Mouse (Mus musculus) embryonic facial prominence, embryonic 12.5 days (tissue): ENCODE results near the gene Pkdrej. TPM values are rescaled to one million over a fixed set of nuclear protein-coding genes. Genes with fewer than 3 reads are reported as not detected.
A peak's percentile ranks its signal among the peaks of the same experiment; 100 is the strongest.
"Not testable (repeated sequence)": the region's sequence is repeated elsewhere in the genome, so short reads cannot be mapped to it uniquely, and the experiment has no call there.

Experiments
- ATAC-seq: fragments of 200-750 bp; cut with Nextera tagmentation; 2 replicates; pipeline ENCODE4 v1.8.0; 2017; ENCODE audit not compliant: insufficient number of reproducible peaks, insufficient read depth, low FRiP score, low TSS enrichment
- H3K27ac ChIP-seq: fragments of 300-500 bp; sonication (generic); 2 replicates; pipeline ENCODE4 v1.5.1; 2016; ENCODE audit warnings: mild to moderate bottlenecking
- H3K27me3 ChIP-seq: fragments of 300-500 bp; sonication (generic); 2 replicates; pipeline ENCODE4 v1.6.1; 2016; ENCODE audit warnings: mild to moderate bottlenecking, moderate library complexity
- H3K36me3 ChIP-seq: fragments of 300-500 bp; sonication (generic); 2 replicates; pipeline ENCODE4 v1.6.1; 2016; ENCODE audit warnings: mild to moderate bottlenecking
- H3K4me1 ChIP-seq: fragments of 300-500 bp; sonication (generic); 2 replicates; pipeline ENCODE4 v1.6.1; 2016
- H3K4me2 ChIP-seq: fragments of 300-500 bp; sonication (generic); replicated peaks from 2 replicates; pipeline ENCODE4 v1.6.1; 2016; ENCODE audit warnings: mild to moderate bottlenecking, moderate library complexity
- H3K4me3 ChIP-seq: fragments of 300-500 bp; sonication (generic); 2 replicates; pipeline ENCODE4 v1.5.1; 2016; ENCODE audit warnings: mild to moderate bottlenecking
- H3K9ac ChIP-seq: fragments of 300-500 bp; sonication (generic); 2 replicates; pipeline ENCODE4 v1.6.1; 2016; ENCODE audit warnings: mild to moderate bottlenecking, moderate library complexity
- H3K9me3 ChIP-seq: fragments of 300-500 bp; sonication (generic); 2 replicates; pipeline ENCODE4 v1.6.1; 2016; ENCODE audit warnings: mild to moderate bottlenecking, moderate library complexity
- WGBS: fragments of 180-500 bp; shearing (Covaris S2); methylation state at CpG from one replicate; pipeline ENCODE4 v1.1.7; 2016; 5-methylcytosine and 5-hydroxymethylcytosine counted together
- polyA plus RNA-seq: library from polyadenylated mRNA; unstranded; fragments of >200 nt; fragmentation: Nextera tagmentation; extraction: Ambion mirVana; gene quantifications from 2 replicates; pipeline ENCODE4 v1.2.1, GENCODE M21; 2016

The Pkdrej gene
- polyA plus RNA-seq: 0.15 and 0.33 TPM in 2 replicates

GRCm38 (mm10) chr15:85821203-85822010 lies at the start of gene Pkdrej:
TSS of gene Pkdrej (minus strand) at chr15:85821734.
- peak within 1 kb of the TSS; percentile 53 for H3K4me3 ChIP-seq
- 0 out of 2 replicates have a peak, but pooled peaks cover 7% of the 10 kb centered on the region for H3K4me1 ChIP-seq
- H3K9ac ChIP-seq: peak within 1 kb of the TSS; percentile 77
- H3K9me3 ChIP-seq: peaks cover 6% of the 10 kb centered on the region; the same call in 1 of the 2 replicates
- peak within 1 kb of the TSS; percentile 97 for H3K4me2 ChIP-seq
- peaks cover 16% of the 10 kb centered on the region; the same call in 1 of the 2 replicates for H3K27me3 ChIP-seq
- no peak within 1 kb of the TSS for H3K27ac ChIP-seq
- peak; percentile 72 for ATAC-seq
- under 1% methylated on average over 64 of the region's 65 CpGs for WGBS
- no peaks in the 10 kb centered on the region for H3K36me3 ChIP-seq

GRCm38 (mm10) chr15:85867696-85868095 lies 46.2 kb upstream of the Pkdrej start:
- Histone ChIP-seq H3K27ac (no peak overlapping the region), H3K4me2 (no peak overlapping the region), H3K9ac (no peak overlapping the region), H3K27me3 (no peaks in the 10 kb centered on the region), H3K4me1 (no peaks in the 10 kb centered on the region), H3K9me3 (no peaks in the 10 kb centered on the region), H3K36me3 (peaks cover 98% of the 10 kb centered on the region), H3K4me3 (no peak overlapping the region)
- 55% methylated on average over 6 of the region's 6 CpGs for WGBS
- no peak for ATAC-seq

GRCm38 (mm10) chr15:85865913-85866312 lies 44.4 kb upstream of the Pkdrej start:
- ATAC-seq, H3K4me3 ChIP-seq, H3K4me2 ChIP-seq, H3K27ac ChIP-seq, H3K4me1 ChIP-seq, H3K27me3 ChIP-seq, H3K9ac ChIP-seq, H3K9me3 ChIP-seq: not testable (repeated sequence)
- 93% methylated on average over 7 of the region's 7 CpGs for WGBS
- peaks cover 91% of the 10 kb centered on the region for H3K36me3 ChIP-seq

- H3K27me3 ChIP-seq: no peaks in the 10 kb centered on the region
- peaks cover 29% of the 10 kb centered on the region for H3K36me3 ChIP-seq
- H3K4me3 ChIP-seq: peak within 1 kb of the TSS; percentile 88
- H3K27ac ChIP-seq: peak within 1 kb of the TSS; percentile 79
- peak within 1 kb of the TSS; percentile 86 for H3K4me2 ChIP-seq
- WGBS: under 1% methylated on average over 42 of the region's 42 CpGs
- peak; percentile 98 for ATAC-seq
- no peaks in the 10 kb centered on the region for H3K9me3 ChIP-seq
- H3K4me1 ChIP-seq: peaks cover 22% of the 10 kb centered on the region
- peak within 1 kb of the TSS; percentile 78 for H3K9ac ChIP-seq
Observed at GRCm38 (mm10) chr15:85859490-85860031, 38.0 kb upstream of the Pkdrej start, which contains the start of gene Gtse1. TSS of gene Gtse1 (plus strand) at chr15:85859745.

- Histone ChIP-seq H3K4me3 (peak overlapping the region; percentile 88), H3K4me1 (peaks cover 22% of the 10 kb centered on the region), H3K4me2 (peak overlapping the region; percentile 86), H3K9ac (peak overlapping the region; percentile 78), H3K36me3 (peaks cover 24% of the 10 kb centered on the region), H3K27ac (peak overlapping the region; percentile 67), H3K27me3 (no peaks in the 10 kb centered on the region), H3K9me3 (no peaks in the 10 kb centered on the region)
- ATAC-seq: peak; percentile 29
- WGBS: 12% methylated on average over 15 of the region's 15 CpGs
Observed at GRCm38 (mm10) chr15:85858980-85859489, 37.5 kb upstream of the Pkdrej start.

- H3K4me1 ChIP-seq: no peaks in the 10 kb centered on the region
- no peaks in the 10 kb centered on the region for H3K27me3 ChIP-seq
- WGBS: 79% methylated on average over 12 of the region's 12 CpGs
- no peaks in the 10 kb centered on the region for H3K36me3 ChIP-seq
- no peak overlapping the region for H3K9ac ChIP-seq
- H3K4me2 ChIP-seq: no peak overlapping the region
- no peak for ATAC-seq
- no peak overlapping the region for H3K4me3 ChIP-seq
- H3K9me3 ChIP-seq: no peaks in the 10 kb centered on the region
- H3K27ac ChIP-seq: no peak overlapping the region
Observed at GRCm38 (mm10) chr15:85851656-85852392, 30.3 kb upstream of the Pkdrej start.

- no peak overlapping the region for H3K9ac ChIP-seq
- no peak overlapping the region for H3K4me2 ChIP-seq
- no peak for ATAC-seq
- H3K4me1 ChIP-seq: no peaks in the 10 kb centered on the region
- H3K27ac ChIP-seq: no peak overlapping the region
- no peaks in the 10 kb centered on the region for H3K9me3 ChIP-seq
- H3K36me3 ChIP-seq: no peaks in the 10 kb centered on the region
- no peaks in the 10 kb centered on the region for H3K27me3 ChIP-seq
- H3K4me3 ChIP-seq: no peak overlapping the region
Observed at GRCm38 (mm10) chr15:85845071-85845470, 23.5 kb upstream of the Pkdrej start.

- Histone ChIP-seq H3K4me1 (no peaks in the 10 kb centered on the region), H3K4me3 (no peak overlapping the region), H3K36me3 (no peaks in the 10 kb centered on the region), H3K9me3 (no peaks in the 10 kb centered on the region), H3K27ac (no peak overlapping the region), H3K9ac (no peak overlapping the region), H3K27me3 (no peaks in the 10 kb centered on the region), H3K4me2 (no peak overlapping the region)
- no peak for ATAC-seq
- 77% methylated on average over 5 of the region's 5 CpGs for WGBS
Observed at GRCm38 (mm10) chr15:85841796-85842360, 20.3 kb upstream of the Pkdrej start.

- ATAC-seq: no peak
- 31% methylated on average over 6 of the region's 6 CpGs for WGBS
Observed at GRCm38 (mm10) chr15:85840983-85841382, 19.4 kb upstream of the Pkdrej start.

GRCm38 (mm10) chr15:85836887-85837286 lies 15.4 kb upstream of the Pkdrej start:
- H3K4me3 ChIP-seq: no peak overlapping the region
- no peak overlapping the region for H3K9ac ChIP-seq
- no peaks in the 10 kb centered on the region for H3K9me3 ChIP-seq
- H3K27ac ChIP-seq: no peak overlapping the region
- 92% methylated on average over 5 of the region's 5 CpGs for WGBS
- no peak for ATAC-seq
- peaks cover 5% of the 10 kb centered on the region; the same call in 1 of the 2 replicates for H3K4me1 ChIP-seq
- no peak overlapping the region for H3K4me2 ChIP-seq
- peaks cover 3% of the 10 kb centered on the region; the same call in 1 of the 2 replicates for H3K36me3 ChIP-seq
- no peaks in the 10 kb centered on the region for H3K27me3 ChIP-seq

More at GRCm38 (mm10) chr15:85840983-85841382, 19.4 kb upstream of the Pkdrej start:
- Histone ChIP-seq H3K4me3 (no peak overlapping the region), H3K27ac (no peak overlapping the region), H3K36me3 (peaks cover 2% of the 10 kb centered on the region; the same call in 1 of the 2 replicates), H3K4me1 (no peaks in the 10 kb centered on the region), H3K9me3 (no peaks in the 10 kb centered on the region), H3K4me2 (no peak overlapping the region), H3K9ac (no peak overlapping the region), H3K27me3 (no peaks in the 10 kb centered on the region)

- no peak overlapping the region for H3K27ac ChIP-seq
- no peaks in the 10 kb centered on the region for H3K27me3 ChIP-seq
- H3K4me1 ChIP-seq: peaks cover 7% of the 10 kb centered on the region; the same call in 1 of the 2 replicates
- 51% methylated on average over 3 of the region's 3 CpGs for WGBS
- no peaks in the 10 kb centered on the region for H3K9me3 ChIP-seq
- H3K4me3 ChIP-seq: no peak overlapping the region
- peaks cover 3% of the 10 kb centered on the region; the same call in 1 of the 2 replicates for H3K36me3 ChIP-seq
- ATAC-seq: no peak
- H3K4me2 ChIP-seq: no peak overlapping the region
- no peak overlapping the region for H3K9ac ChIP-seq
Observed at GRCm38 (mm10) chr15:85835335-85835734, 13.8 kb upstream of the Pkdrej start.
